Comparison of ENCODE assay signal across 14 mouse cellular contexts in genomic region chr14:7842631-7843332, GRCm38 (mm10). TPM values are rescaled to one million over a fixed set of nuclear protein-coding genes. Genes with fewer than 3 reads are reported as not detected.
DNase-seq lines count a peak whose midpoint lies in the region; ATAC-seq lines count a peak whose summit lies in the region.
"Had no signal": no experiment of that assay in that cellular context is flagged by ENCODE, and none has a peak within 500 bp of the region (broad histone marks: within the 10 kb centered on the region; RNA-seq: fewer than 3 reads in every experiment).

No protein-coding gene starts in this region.

- ATAC-seq in hindbrain, embryonic 14.5 days (ENCODE audit: low FRiP score), result 0 out of 2 replicates have a peak, but pooled peaks have one; percentile 19
- no peak for ATAC-seq in hindbrain, embryonic 16.5 days
- ATAC-seq in limb, embryonic 12.5 days (ENCODE audit: insufficient number of reproducible peaks, insufficient read depth, low FRiP score, low TSS enrichment, low read depth), result no peak
- ATAC-seq in megakaryocyte progenitor cell, adult 5-6 weeks (replicated peaks; ENCODE audit: poor library complexity), result no peak

- peaks cover 7% of the 10 kb centered on the region for H3K4me1 ChIP-seq in hindbrain, embryonic 14.5 days (replicated peaks; ENCODE audit: control insufficient read depth, insufficient read depth, low read length)
- H3K4me1 ChIP-seq in hindbrain, embryonic 16.5 days (ENCODE audit: control insufficient read depth, insufficient read depth, low read depth, low read length), result peaks cover 7% of the 10 kb centered on the region
- H3K4me1 ChIP-seq in brown adipose tissue, adult 24 weeks (ENCODE audit: control insufficient read depth, insufficient read depth, insufficient read length, low read length), result peaks cover 15% of the 10 kb centered on the region
- H3K4me1 ChIP-seq in limb, embryonic 12.5 days (replicated peaks), result peaks cover 82% of the 10 kb centered on the region

- H3K27me3 ChIP-seq in hindbrain, embryonic 14.5 days (ENCODE audit: control insufficient read depth, insufficient read depth, low read length), result no peaks in the 10 kb centered on the region
- H3K27me3 ChIP-seq in hindbrain, embryonic 16.5 days (replicated peaks; ENCODE audit: control insufficient read depth, insufficient read depth, low read length), result no peaks in the 10 kb centered on the region
- H3K27me3 ChIP-seq in limb, embryonic 12.5 days, result no peaks in the 10 kb centered on the region

- intact Hi-C loops in heart, postnatal 14 days (cut with DNase I), result no loop called here

- H3K9me3 ChIP-seq in hindbrain, embryonic 14.5 days (ENCODE audit: control insufficient read depth, low read length), result no peaks in the 10 kb centered on the region
- no peaks in the 10 kb centered on the region for H3K9me3 ChIP-seq in hindbrain, embryonic 16.5 days (ENCODE audit: control insufficient read depth, low read length)
- H3K9me3 ChIP-seq in limb, embryonic 12.5 days, result no peaks in the 10 kb centered on the region

- no peak overlapping the region for H3K4me2 ChIP-seq in hindbrain, embryonic 14.5 days (replicated peaks)
- no peak overlapping the region for H3K4me2 ChIP-seq in hindbrain, embryonic 16.5 days (ENCODE audit: low read length)
- H3K4me2 ChIP-seq in limb, embryonic 12.5 days, result no peak overlapping the region

- no peak overlapping the region for H3K9ac ChIP-seq in hindbrain, embryonic 14.5 days
- no peak overlapping the region for H3K9ac ChIP-seq in hindbrain, embryonic 16.5 days (ENCODE audit: low read depth, low read length)
- H3K9ac ChIP-seq in limb, embryonic 12.5 days (replicated peaks), result no peak overlapping the region

- no peak overlapping the region for H3K27ac ChIP-seq in hindbrain, embryonic 14.5 days
- H3K27ac ChIP-seq in hindbrain, embryonic 16.5 days (ENCODE audit: low read depth, low read length), result no peak overlapping the region
- H3K27ac ChIP-seq in brown adipose tissue, adult 24 weeks (replicated peaks; ENCODE audit: low read depth, low read length), result peak overlapping the region; percentile 58
- peak overlapping the region; percentile 62; the same call in 1 of the 2 replicates for H3K27ac ChIP-seq in limb, embryonic 12.5 days

- DNase-seq in hindbrain, embryonic 14.5 days (ENCODE audit: low spot score), result no peak
- DNase-seq in heart, postnatal 14 days, result peak; percentile 25 to 35
- no peak for DNase-seq in layer of hippocampus, adult 9-10 months (ENCODE audit: low spot score)
- no peak for DNase-seq in layer of hippocampus, adult 18-20 months (ENCODE audit: low spot score in 2 of 2)

- H3K4me3 ChIP-seq in hindbrain, embryonic 14.5 days (replicated peaks; ENCODE audit: low read length), result no peak overlapping the region
- no peak overlapping the region for H3K4me3 ChIP-seq in hindbrain, embryonic 16.5 days (ENCODE audit: low read length)
- 0 out of 2 replicates have a peak overlapping the region, but pooled peaks have one; percentile 6 for H3K4me3 ChIP-seq in brown adipose tissue, adult 24 weeks (ENCODE audit: insufficient read depth, low read depth, low read length)
- H3K4me3 ChIP-seq in limb, embryonic 12.5 days (replicated peaks), result no peak overlapping the region
- H3K4me3 ChIP-seq: myocyte had no signal

- no peaks in the 10 kb centered on the region for H3K36me3 ChIP-seq in hindbrain, embryonic 14.5 days (replicated peaks; ENCODE audit: control insufficient read depth, insufficient read depth)
- no peaks in the 10 kb centered on the region for H3K36me3 ChIP-seq in hindbrain, embryonic 16.5 days (ENCODE audit: control insufficient read depth, insufficient read depth, low read length)
- H3K36me3 ChIP-seq in limb, embryonic 12.5 days, result peaks cover 25% of the 10 kb centered on the region

- WGBS in hindbrain, embryonic 14.5 days, result 76% methylated on average over 15 of the region's 15 CpGs
- 66% methylated on average over 15 of the region's 15 CpGs for WGBS in hindbrain, embryonic 16.5 days
- 56% methylated on average over 15 of the region's 15 CpGs for WGBS in limb, embryonic 12.5 days

RNA-seq across cellular contexts. Expression of gene Flnb, which starts 25.0 kb away (rescaled TPM):
- polyA plus RNA-seq in hindbrain, embryonic 14.5 days (2014; fragmentation: Nextera tagmentation; extraction: Ambion mirVana), result 7.4 and 9.0 TPM in 2 replicates
- 6.3 and 12.2 TPM in 2 replicates for polyA plus RNA-seq in hindbrain, embryonic 16.5 days (2015; fragmentation: Nextera tagmentation; extraction: Ambion mirVana)
- polyA plus RNA-seq in brown adipose tissue, adult 24 weeks (2012; ENCODE audit: insufficient read depth, insufficient read length, missing spikeins), result 7.8 and 14.1 TPM in 2 replicates
- total RNA-seq in heart, postnatal 14 days (2021), result 10 to 100 TPM; 32.5 to 36.3 TPM
- 56.7 and 61.9 TPM in 2 replicates for polyA plus RNA-seq in limb, embryonic 12.5 days (2016; fragmentation: Nextera tagmentation; extraction: Ambion mirVana)
- total RNA-seq in megakaryocyte progenitor cell, adult 5-6 weeks (2015), result 16.1 and 16.9 TPM in 2 replicates
- 16.7 and 17.1 TPM in 2 replicates for total RNA-seq in megakaryocyte progenitor cell, adult 5-6 weeks (2017)
- total RNA-seq in layer of hippocampus, adult 18-20 months (2021), result 10 to 100 TPM; 40.3 to 62.2 TPM

RNA-seq across cellular contexts. Expression of gene Gm26661, which starts 51.4 kb away (rescaled TPM):
- polyA plus RNA-seq in hindbrain, embryonic 14.5 days (2014; fragmentation: Nextera tagmentation; extraction: Ambion mirVana), result not detected in 2 replicates
- polyA plus RNA-seq in hindbrain, embryonic 16.5 days (2015; fragmentation: Nextera tagmentation; extraction: Ambion mirVana), result 0.38 TPM in 1 of 2 replicates, not detected in the other
- polyA plus RNA-seq in brown adipose tissue, adult 24 weeks (2012; ENCODE audit: insufficient read depth, insufficient read length, missing spikeins), result not detected in 2 replicates
- total RNA-seq in heart, postnatal 14 days (2021), result not detected
- polyA plus RNA-seq in limb, embryonic 12.5 days (2016; fragmentation: Nextera tagmentation; extraction: Ambion mirVana), result not detected in 2 replicates
- not detected in 2 replicates for total RNA-seq in megakaryocyte progenitor cell, adult 5-6 weeks (2015)
- not detected in 2 replicates for total RNA-seq in megakaryocyte progenitor cell, adult 5-6 weeks (2017)
- not detected for total RNA-seq in layer of hippocampus, adult 18-20 months (2021)
- total RNA-seq: ES-E14; gastrocnemius, postnatal 36 days; layer of hippocampus, postnatal 25 days had no signal
- polyA plus RNA-seq: embryonic facial prominence, embryonic 11.5 days; lung, embryonic 16.5 days; myocyte had no signal

Comparison
In these comparisons a context has a peak if more than half of its experiments do, and no peak if none do; other contexts are left out.
1. DNase-seq: peak in heart, postnatal 14 days (2 of 2); none in hindbrain, embryonic 14.5 days (single experiment), layer of hippocampus, adult 9-10 months (single experiment) and layer of hippocampus, adult 18-20 months (0 of 2).
2. H3K27ac ChIP-seq: peak in brown adipose tissue, adult 24 weeks (single experiment) and limb, embryonic 12.5 days (single experiment); none in hindbrain, embryonic 14.5 days (single experiment) and hindbrain, embryonic 16.5 days (single experiment).